Mouse (Mus musculus): ENCODE measurements around the gene Rsf1.

The Rsf1 gene

GRCm38 (mm10) chr7:97632897-97633296 is 53.2 kb downstream of the Rsf1 start:
- no peak for DNase-seq (ENCODE audit: low read depth)

DNA sequence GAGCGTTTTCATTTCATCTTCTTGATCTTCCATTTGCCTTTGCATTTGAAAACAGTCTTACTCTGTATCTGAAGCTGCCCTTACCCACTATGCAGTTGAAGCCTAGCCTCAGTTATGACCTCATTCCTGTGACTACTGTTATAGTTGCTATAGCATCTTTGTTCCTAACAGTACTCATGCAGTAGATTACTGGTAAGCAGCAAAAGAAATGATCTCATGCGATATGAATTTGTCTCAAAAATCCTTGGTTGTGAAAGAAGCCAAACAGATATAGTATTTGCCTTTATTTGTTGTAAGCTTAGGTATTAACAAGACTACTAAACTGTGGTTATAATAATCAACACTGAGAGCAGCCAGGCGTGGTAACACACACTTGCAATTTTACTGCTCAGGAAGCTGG is 65.4 kb downstream of the Rsf1 start:
- DNase-seq (ENCODE audit: low read depth): no peak

DNA sequence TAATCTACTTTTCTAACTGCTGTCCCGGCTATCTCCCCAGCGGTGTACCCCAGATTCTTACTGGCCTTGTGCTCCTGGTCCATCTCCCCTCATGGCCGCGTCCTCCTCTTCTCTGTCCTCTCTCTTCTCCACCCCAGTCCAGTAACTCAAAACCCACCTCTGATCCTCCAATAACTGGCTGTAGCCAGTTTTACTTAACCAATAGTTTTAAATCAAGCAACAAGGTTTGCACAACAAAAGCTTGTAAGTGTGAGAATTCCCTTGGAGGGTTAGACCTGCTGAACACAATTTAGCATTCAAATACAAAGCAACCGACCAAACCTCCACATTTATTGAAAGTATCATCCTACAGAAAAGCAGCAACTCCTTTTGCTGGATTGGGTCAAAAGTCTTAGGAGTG is 68.0 kb downstream of the Rsf1 start:
- DNase-seq (ENCODE audit: low read depth): no peak

GRCm38 (mm10) chr7:97650729-97651128 is 71.0 kb downstream of the Rsf1 start:
- no peak for DNase-seq (ENCODE audit: low read depth)

- no peak for DNase-seq (ENCODE audit: low read depth)
These were observed 76.5 kb downstream of the Rsf1 start for GRCm38 (mm10) chr7:97656144-97656543.

- peak; percentile 8 for DNase-seq (ENCODE audit: low read depth)
These were observed 81.9 kb downstream of the Rsf1 start for GRCm38 (mm10) chr7:97661634-97662033.

DNA sequence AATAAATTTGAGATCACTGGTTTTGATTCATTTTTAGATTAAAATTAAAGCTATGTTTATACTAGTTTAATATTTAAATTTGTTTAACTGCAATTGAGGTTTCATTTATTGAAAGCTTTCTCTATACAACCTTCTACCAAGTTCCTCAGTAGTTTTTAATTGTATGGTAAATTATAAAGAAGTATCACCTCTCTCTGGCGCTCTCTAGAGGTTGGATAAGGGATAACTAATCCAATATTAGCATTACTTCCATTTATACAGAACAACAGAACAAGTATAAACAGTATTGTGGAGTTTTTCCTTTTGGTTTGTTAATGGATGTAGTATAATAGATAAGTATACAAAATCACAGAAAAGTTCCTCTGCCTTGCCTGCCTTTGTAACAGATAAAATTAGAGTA is 99.5 kb downstream of the Rsf1 start:
- DNase-seq (ENCODE audit: low read depth): peak; percentile 44

DNA sequence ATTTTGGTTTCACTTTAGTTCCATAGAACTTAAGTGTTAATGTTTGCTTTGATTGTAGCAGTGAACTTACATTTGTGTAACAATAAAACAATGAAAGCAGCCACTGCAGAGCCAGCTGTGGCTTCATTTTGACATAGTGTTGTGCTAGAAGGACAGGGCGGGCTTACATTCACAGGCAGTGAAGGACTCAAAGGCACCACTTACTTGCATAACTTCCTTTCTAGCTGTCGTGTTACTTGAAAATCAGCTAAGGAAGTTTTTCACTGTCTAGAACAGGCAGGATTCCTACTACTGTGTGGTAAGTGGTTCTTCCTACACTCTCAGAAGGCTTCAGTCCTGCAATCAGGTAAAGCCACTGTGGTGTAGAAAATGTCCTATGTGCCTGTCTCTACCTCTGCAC is 108.1 kb downstream of the Rsf1 start:
- no peak for DNase-seq (ENCODE audit: low read depth)

DNA sequence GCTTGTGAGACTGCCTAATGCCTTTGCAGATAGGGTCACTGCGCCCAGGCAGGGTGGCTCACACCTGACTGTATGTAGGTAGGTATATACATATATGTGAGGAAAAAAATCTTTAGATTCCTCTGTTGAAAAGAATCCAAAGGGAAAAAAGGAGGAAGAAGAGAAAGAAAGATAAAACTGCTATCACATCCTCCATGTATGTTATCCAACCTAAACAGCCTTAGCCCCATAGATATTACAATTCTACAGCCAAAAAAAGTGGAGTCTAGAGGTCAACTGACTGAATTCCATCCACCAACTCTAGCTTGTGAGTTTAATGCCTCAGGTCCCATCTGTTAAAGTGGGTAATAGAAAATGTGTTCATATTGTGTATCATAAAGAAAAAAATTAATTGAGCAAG is 115.8 kb downstream of the Rsf1 start:
- DNase-seq (ENCODE audit: low read depth): no peak

DNA sequence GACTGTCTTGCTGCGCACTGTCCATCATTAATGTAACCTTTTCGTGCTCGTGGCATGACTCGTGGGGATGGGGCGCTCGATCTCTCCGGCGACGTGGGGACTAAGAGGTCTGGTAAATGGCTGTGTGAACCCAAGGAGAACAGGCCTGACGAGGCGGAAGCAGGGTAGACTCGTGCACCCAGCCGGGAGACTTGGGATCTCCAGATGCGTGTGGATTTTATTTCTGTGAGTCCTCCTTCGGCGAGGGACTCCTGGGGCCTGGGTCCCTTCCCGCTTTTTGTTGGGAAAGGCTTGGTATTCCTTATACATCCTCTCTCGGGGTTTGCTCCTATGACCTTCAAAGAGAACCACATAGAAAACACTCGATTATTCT is 116.4 kb downstream of the Rsf1 start:
- DNase-seq (ENCODE audit: low read depth): no peak

DNA sequence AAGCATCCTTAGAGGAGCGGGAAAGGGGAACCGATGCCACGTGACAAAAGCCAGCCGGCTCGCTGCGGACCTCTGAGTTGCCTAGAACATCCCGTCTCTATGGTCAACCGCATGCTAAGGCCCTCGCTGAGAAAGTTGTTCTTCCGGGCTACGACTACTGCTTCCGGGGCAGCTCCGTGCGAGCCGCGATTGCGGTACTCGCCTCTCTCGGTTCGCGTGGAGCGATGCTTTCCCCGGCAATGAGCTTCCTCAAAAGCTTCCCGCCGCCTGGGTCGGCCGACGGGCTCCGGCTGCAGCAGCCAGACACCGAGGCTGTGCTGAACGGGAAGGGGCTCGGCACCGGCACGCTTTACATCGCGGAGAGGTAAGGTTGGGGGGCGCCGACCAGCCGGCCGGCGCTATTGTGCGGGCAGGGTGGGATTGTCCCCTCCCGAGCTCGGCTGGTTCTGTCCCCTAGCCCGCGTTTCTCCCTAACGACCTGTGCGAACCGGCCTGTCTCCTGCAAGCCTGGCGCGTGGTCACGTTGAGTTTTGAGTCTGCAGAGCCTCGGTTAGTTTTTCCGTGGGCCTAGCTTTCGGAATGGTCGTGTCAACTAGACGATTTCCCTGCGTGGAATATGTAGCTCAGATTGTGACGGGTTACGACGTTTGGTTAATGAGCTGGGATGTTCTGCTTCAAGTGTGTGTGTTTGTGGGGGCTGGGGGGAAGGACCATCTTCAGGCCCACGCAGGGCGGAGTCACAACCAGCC is 117.0 kb downstream of the Rsf1 start, which contains the start of gene Clns1a:
Clns1a (plus strand) TSS at position 129 of the 749 bp plus-strand sequence.
- peak; percentile 76 for DNase-seq (ENCODE audit: low read depth)

DNA sequence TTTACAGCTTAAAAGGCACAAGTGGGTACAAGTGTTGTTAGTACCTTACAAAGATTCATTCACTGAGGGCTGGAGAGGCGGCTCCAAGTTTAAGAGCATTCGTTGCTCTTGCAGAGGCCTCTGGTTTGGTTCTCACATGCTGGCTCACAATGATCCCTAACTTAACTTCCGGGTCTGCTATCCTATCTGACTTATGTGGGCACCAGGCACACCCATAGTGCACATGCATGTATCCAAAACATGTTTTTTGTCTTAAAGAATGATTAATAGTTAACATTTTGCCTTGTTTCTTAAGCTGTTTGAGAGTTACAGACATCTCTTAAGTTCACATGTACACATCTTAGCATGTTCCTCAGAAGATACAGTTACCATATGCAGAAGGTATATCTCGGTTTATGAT is 120.5 kb downstream of the Rsf1 start:
- DNase-seq (ENCODE audit: low read depth): no peak

DNA sequence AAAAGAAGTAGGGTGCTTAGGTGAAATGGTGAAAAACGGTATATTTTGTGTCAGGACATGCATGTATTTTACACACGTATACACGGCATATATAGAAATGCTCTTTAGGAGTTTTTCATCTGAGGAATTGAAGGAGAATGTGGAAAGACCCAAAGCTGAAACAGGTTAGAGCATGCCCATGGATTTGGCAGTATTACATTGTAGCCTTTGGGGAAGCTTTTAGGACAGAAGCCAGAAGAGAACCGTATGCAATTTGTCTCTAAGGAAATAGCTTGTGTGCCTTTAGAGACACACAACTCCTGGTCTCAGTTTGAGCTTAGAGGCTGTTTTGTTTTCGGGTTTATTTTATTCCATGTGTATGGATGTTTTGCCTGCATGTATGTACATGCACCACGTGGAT is 121.4 kb downstream of the Rsf1 start:
- DNase-seq (ENCODE audit: low read depth): no peak

GRCm38 (mm10) chr7:97707123-97707522 is 127.4 kb downstream of the Rsf1 start:
- DNase-seq (ENCODE audit: low read depth): no peak

GRCm38 (mm10) chr7:97707809-97708208 is 128.1 kb downstream of the Rsf1 start:
- no peak for DNase-seq (ENCODE audit: low read depth)

GRCm38 (mm10) chr7:97709204-97709603 is 129.5 kb downstream of the Rsf1 start:
- no peak for DNase-seq (ENCODE audit: low read depth)

GRCm38 (mm10) chr7:97714651-97715050 is 135.0 kb downstream of the Rsf1 start:
- DNase-seq (ENCODE audit: low read depth): no peak

DNA sequence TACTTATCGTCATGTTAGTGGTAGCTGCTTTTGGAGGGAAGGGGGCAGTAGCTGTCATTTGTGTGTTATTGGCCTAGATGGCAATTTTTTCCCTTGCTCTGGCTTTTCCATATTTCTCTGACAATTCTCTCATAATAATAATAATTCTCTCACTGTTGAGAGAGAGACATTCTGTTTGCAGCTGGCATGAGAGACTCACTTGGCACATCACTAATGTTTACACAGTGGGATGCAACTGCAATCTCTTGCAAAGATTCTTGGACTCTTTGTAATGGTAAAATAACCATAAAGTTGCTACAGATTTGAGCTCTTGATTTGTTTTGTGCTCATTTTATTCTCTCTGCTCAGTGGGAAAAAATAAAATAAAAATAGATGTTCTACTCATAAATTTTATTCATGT is 137.6 kb downstream of the Rsf1 start:
- DNase-seq (ENCODE audit: low read depth): no peak

GRCm38 (mm10) chr7:97719078-97719477 is 139.4 kb downstream of the Rsf1 start:
- no peak for DNase-seq (ENCODE audit: low read depth)

DNA sequence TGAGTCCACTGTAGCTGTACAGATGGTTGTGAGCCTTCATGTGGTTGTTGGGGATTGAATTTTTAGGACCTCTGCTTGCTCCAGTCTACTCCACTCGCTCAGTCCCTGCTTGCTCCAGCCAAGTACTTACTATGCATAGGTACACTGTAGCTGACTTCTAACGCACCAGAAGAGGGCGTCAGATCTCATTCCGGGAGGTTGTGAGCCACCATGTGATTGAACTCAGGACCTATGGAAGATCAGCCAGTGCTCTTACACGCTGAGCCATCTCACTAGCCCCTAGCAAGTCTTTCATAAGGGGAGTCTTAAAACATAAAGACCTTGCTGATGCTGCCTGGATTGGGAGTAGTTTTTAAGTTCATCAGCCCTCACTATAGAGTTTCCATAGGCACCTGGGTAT is 140.4 kb downstream of the Rsf1 start:
- no peak for DNase-seq (ENCODE audit: low read depth)

DNA sequence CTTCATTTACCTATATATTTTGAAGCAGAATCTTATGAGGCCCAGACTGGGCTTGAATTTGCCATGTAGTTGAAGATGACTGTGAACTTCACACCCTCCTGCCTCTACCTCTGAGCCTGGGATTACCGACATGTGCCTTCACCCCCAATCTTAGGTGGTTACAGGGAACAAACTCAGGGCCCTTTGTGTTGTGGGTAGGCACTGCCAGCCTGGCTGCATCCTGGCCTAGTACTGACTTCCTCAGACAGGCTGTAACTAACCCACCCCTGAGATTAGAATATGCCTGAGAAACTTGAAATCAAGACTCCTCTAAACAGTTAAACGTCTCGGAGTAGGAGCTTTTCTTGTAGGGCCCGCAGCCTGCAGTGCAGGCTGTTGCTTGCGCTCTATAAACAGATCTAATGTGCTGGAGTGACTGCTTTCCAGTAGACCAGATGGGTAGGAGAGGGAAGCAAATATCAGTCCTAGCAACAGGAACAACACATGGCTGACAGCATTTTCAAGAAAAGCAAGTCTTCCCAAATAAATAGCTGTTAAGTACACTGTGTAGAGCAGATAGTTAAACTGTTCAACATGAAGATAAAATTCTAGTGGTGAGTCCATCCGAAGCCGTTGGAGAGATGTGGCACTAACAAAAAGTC is 142.7 kb downstream of the Rsf1 start:
- DNase-seq (ENCODE audit: low read depth): no peak

- DNase-seq (ENCODE audit: low read depth): no peak
These were observed 144.2 kb downstream of the Rsf1 start for GRCm38 (mm10) chr7:97723646-97724538.

- DNase-seq (ENCODE audit: low read depth): no peak
These were observed 145.7 kb downstream of the Rsf1 start for GRCm38 (mm10) chr7:97725401-97725800.
